Mouse (Mus musculus) heart, adult 2 months (tissue): ENCODE results near the gene Mlph.

Experiments used
- CTCF ChIP-seq: fragments of 200-600 bp; IDR thresholded peaks from 2 replicates; pipeline ENCODE4 v1.8.1; 2022; ENCODE audit warnings: antibody characterized with exemption, mild to moderate bottlenecking, moderate library complexity
- EP300 ChIP-seq: fragments of 200-500 bp; IDR thresholded peaks from 2 replicates; pipeline ENCODE4 v1.6.1; 2011; ENCODE audit warnings: low read depth, low read length, control low read depth; ENCODE audit not compliant: insufficient read depth
- POLR2A ChIP-seq: fragments of 200-500 bp; IDR thresholded peaks from 2 replicates; pipeline ENCODE4 v1.6.1; 2011; ENCODE audit warnings: mild to moderate bottlenecking, low read depth, low read length, control low read depth; ENCODE audit not compliant: insufficient read depth

- TF ChIP-seq EP300 (no peak), CTCF (no peak), POLR2A (no peak)
Measured at GRCm38 (mm10) chr1:90899816-90900215, 15.1 kb upstream of the Mlph start.
